Mouse (Mus musculus) retina, embryonic 14.5 days (tissue): Measurements from ENCODE around the gene Pcolce.
A peak's percentile ranks its signal among the peaks of the same experiment; 100 is the strongest.

Source experiments
- DNase-seq: peaks from one replicate; pipeline ENCODE4 v3.0.0-alpha.2; 2015; ENCODE audit warnings: low spot score

Pcolce gene

GRCm38 (mm10) chr5:137595921-137596320 is 17.7 kb downstream of the Pcolce start:
- DNase-seq, result no peak

- no peak for DNase-seq
Observed at GRCm38 (mm10) chr5:137590507-137590906, 23.1 kb downstream of the Pcolce start.

GRCm38 (mm10) chr5:137584976-137585375 is 28.6 kb downstream of the Pcolce start:
- peak; percentile 77 for DNase-seq

GRCm38 (mm10) chr5:137583670-137584169 is 29.9 kb downstream of the Pcolce start:
- peak; percentile 65 for DNase-seq

- DNase-seq, result no peak
Observed at GRCm38 (mm10) chr5:137582702-137583101, 30.9 kb downstream of the Pcolce start.

- DNase-seq, result no peak
Observed at GRCm38 (mm10) chr5:137580246-137580645, 33.3 kb downstream of the Pcolce start.

GRCm38 (mm10) chr5:137574470-137574901 is 39.1 kb downstream of the Pcolce start:
- peak; percentile 66 for DNase-seq

GRCm38 (mm10) chr5:137570691-137571586 is 42.6 kb downstream of the Pcolce start:
- DNase-seq, result no peak

- DNase-seq, result no peak
Observed at GRCm38 (mm10) chr5:137570181-137570580, 43.4 kb downstream of the Pcolce start.

- DNase-seq, result peak; percentile 12
Observed at GRCm38 (mm10) chr5:137569665-137570064, 43.9 kb downstream of the Pcolce start, which contains the start of gene Tfr2. Tfr2 (plus strand) TSS chr5:137569840.

GRCm38 (mm10) chr5:137569031-137569430 is 44.6 kb downstream of the Pcolce start:
- no peak for DNase-seq

GRCm38 (mm10) chr5:137568223-137568798 is 45.3 kb downstream of the Pcolce start:
- DNase-seq, result peak; percentile 38

- no peak for DNase-seq
Observed at GRCm38 (mm10) chr5:137566416-137566815, 47.2 kb downstream of the Pcolce start.

GRCm38 (mm10) chr5:137565744-137566143 is 47.8 kb downstream of the Pcolce start:
- no peak for DNase-seq

- no peak for DNase-seq
Observed at GRCm38 (mm10) chr5:137562965-137563364, 50.6 kb downstream of the Pcolce start.

GRCm38 (mm10) chr5:137561556-137561955 is 52.0 kb downstream of the Pcolce start:
- no peak for DNase-seq
